Mouse (Mus musculus): Measurements from ENCODE around the gene Gm20388.

DNA sequence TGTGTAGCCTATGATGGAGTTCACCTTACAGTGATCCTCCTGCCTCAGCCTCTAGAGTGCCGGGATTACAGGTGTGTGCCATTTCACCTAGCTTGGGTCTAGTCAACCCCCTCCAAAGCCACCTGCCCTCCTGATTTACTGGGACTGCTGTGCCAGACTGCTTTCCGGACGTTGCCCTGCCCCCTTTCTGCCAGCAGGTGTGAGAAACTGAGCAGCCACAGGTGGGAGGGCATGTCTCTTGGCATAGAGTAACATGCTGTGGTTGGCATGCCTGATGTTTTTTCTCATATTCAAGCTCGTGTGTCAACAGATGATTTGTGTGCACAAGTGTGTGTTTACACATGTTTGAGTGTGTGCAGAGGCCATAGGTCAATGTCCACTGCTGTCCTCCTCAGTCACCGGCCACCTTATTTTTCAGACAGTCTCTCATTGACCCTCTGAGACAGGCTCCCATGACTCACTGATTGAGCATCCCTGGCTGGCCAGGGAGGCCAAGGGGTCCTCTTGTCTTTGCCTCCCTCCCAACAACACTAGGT lies 333.3 kb downstream of the Gm20388 start:
- TF ChIP-seq POLR2A (IDR thresholded peaks at IDR 0.05; ENCODE audit: low read depth, low read length) (no peak), CTCF (conservative IDR thresholded peaks at IDR 0.05; ENCODE audit: insufficient read depth, insufficient read length, low read depth, low read length) (no peak)

All from kidney, adult 2 months (tissue).